Mouse (Mus musculus) kidney, adult 8-10 months (tissue): ENCODE results near the gene Gys1.
"Not testable (repeated sequence)": the region's sequence is repeated elsewhere in the genome, so short reads cannot be mapped to it uniquely, and the experiment has no call there.

ENCODE experiments used
- DNase-seq, 2 experiments: peaks; one replicate each; pipeline ENCODE4 v3.0.0; 2022

The Gys1 gene

GRCm38 (mm10) chr7:45484985-45485384 lies 50.3 kb downstream of the Gys1 start:
- DNase-seq, result not testable (repeated sequence)

- no peak for DNase-seq
Measured at GRCm38 (mm10) chr7:45486158-45486557, 51.5 kb downstream of the Gys1 start.

GRCm38 (mm10) chr7:45486761-45487415 lies 52.2 kb downstream of the Gys1 start, which contains the start of gene Gm45808:
Gm45808 (minus strand) TSS chr7:45486811.
- no peak for DNase-seq

- no peak for DNase-seq
Measured at GRCm38 (mm10) chr7:45487861-45488292, 53.2 kb downstream of the Gys1 start.

- DNase-seq, result peak; percentile 58 to 61
Measured at GRCm38 (mm10) chr7:45488293-45489204, 53.9 kb downstream of the Gys1 start, which contains the start of gene Dhdh. Dhdh (minus strand) TSS chr7:45488805.

- no peak for DNase-seq
Measured at GRCm38 (mm10) chr7:45489578-45489977, 54.9 kb downstream of the Gys1 start.

- no peak for DNase-seq
Measured at GRCm38 (mm10) chr7:45490822-45491221, 56.2 kb downstream of the Gys1 start.

- DNase-seq, result peak in 1 of 2 experiments; percentile 52
Measured at GRCm38 (mm10) chr7:45491264-45491663, 56.6 kb downstream of the Gys1 start.

GRCm38 (mm10) chr7:45492225-45492844 lies 57.7 kb downstream of the Gys1 start:
- DNase-seq, result no peak

- no peak for DNase-seq
Measured at GRCm38 (mm10) chr7:45492951-45493350, 58.3 kb downstream of the Gys1 start.

GRCm38 (mm10) chr7:45494548-45494947 lies 59.9 kb downstream of the Gys1 start:
- DNase-seq, result no peak

GRCm38 (mm10) chr7:45498427-45498826 lies 63.8 kb downstream of the Gys1 start:
- no peak for DNase-seq
